Mouse (Mus musculus): ENCODE results near the gene Ccdc73. TPM values are rescaled to one million over a fixed set of nuclear protein-coding genes. Genes with fewer than 3 reads are reported as not detected.

The Ccdc73 gene
- polyA plus RNA-seq, 1 experiment from 2014 or later, result 7.8 TPM

Other genes with a start within 250 kb of the Ccdc73 start
- 74.4 and 75.8 TPM in 2 replicates for gene Tcp11l1, start 155.6 kb upstream of the Ccdc73 start, polyA plus RNA-seq (2015; fragmentation: Nextera tagmentation; extraction: Ambion mirVana)
- 0.17 TPM in 1 of 2 replicates, not detected in the other for gene Pin1rt1, start 151.4 kb upstream of the Ccdc73 start, polyA plus RNA-seq (2015; fragmentation: Nextera tagmentation; extraction: Ambion mirVana)
- 1.7 and 1.9 TPM in 2 replicates for gene Depdc7, start 124.9 kb upstream of the Ccdc73 start, polyA plus RNA-seq (2015; fragmentation: Nextera tagmentation; extraction: Ambion mirVana)
- 8.8 and 9.0 TPM in 2 replicates for gene Qser1, start 51.0 kb upstream of the Ccdc73 start, polyA plus RNA-seq (2015; fragmentation: Nextera tagmentation; extraction: Ambion mirVana)
- gene Prrg4, start 17.9 kb upstream of the Ccdc73 start, polyA plus RNA-seq (2015; fragmentation: Nextera tagmentation; extraction: Ambion mirVana), result 0.15 and 0.42 TPM in 2 replicates
- gene Eif3m, start 149.3 kb downstream of the Ccdc73 start, polyA plus RNA-seq (2015; fragmentation: Nextera tagmentation; extraction: Ambion mirVana), result 203 and 208 TPM in 2 replicates
- not detected in 2 replicates for gene Gm11060, start 224.2 kb downstream of the Ccdc73 start, polyA plus RNA-seq (2015; fragmentation: Nextera tagmentation; extraction: Ambion mirVana)

Measured in midbrain, embryonic 13.5 days (tissue).